Mouse (Mus musculus): ENCODE results near the gene Nkx2-1.
"Not testable (repeated sequence)": the region's sequence is repeated elsewhere in the genome, so short reads cannot be mapped to it uniquely, and the experiment has no call there.

Gene Nkx2-1

GRCm38 (mm10) chr12:56536884-56537265 lies at the start of gene Nkx2-1:
Gene Nkx2-1, minus strand, starts transcription at chr12:56536908.
- no peak for DNase-seq (ENCODE audit: low spot score)

DNA sequence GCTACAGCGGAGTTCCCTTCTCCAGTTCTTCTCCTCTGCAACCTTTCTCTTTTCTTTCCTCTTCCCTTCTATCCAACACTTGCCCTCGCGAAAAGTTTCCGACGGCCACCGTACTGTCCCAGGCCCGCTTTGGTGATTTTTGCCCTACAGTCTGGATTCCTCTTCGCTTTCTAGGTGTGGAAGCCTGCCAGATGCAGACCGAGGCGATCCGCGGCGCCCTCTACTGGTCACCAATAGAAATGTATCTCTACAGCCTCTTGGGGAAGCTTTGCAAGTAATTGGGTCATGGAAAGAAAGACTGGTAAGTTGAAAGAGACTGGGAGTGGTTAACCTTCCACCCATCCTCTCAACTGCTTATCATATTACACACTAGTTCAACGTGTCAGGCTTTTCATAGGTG lies 4.4 kb upstream of the Nkx2-1 start:
- no peak for DNase-seq (ENCODE audit: low spot score)

- no peak for DNase-seq (ENCODE audit: low spot score)
Observed at GRCm38 (mm10) chr12:56540591-56540990, 3.9 kb upstream of the Nkx2-1 start.

GRCm38 (mm10) chr12:56538601-56539000 lies 1.9 kb upstream of the Nkx2-1 start:
- DNase-seq (ENCODE audit: low spot score), result no peak

DNA sequence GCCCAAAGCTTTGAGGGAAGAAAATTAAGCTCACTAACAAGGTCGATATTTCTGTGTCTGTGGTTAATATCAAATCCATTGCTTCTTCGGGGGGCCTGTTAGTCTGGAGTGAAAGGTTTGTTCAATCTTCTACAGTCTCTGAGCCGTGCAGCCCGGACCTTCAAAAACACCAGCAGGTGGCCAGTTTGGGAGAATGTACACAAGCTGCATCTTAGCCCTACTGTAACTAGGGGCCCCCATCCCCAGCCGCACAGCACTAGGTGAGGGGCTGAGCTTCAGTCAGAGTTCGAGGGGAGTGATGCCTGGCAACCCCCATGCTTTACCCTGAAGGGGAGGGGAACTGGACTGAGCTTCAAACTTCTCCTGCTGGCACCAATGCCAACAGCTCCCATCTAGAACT lies 1.2 kb upstream of the Nkx2-1 start:
- DNase-seq (ENCODE audit: low spot score), result no peak

- no peak for DNase-seq (ENCODE audit: low spot score)
Observed at GRCm38 (mm10) chr12:56537342-56537741, 634 bp upstream of the Nkx2-1 start.

DNA sequence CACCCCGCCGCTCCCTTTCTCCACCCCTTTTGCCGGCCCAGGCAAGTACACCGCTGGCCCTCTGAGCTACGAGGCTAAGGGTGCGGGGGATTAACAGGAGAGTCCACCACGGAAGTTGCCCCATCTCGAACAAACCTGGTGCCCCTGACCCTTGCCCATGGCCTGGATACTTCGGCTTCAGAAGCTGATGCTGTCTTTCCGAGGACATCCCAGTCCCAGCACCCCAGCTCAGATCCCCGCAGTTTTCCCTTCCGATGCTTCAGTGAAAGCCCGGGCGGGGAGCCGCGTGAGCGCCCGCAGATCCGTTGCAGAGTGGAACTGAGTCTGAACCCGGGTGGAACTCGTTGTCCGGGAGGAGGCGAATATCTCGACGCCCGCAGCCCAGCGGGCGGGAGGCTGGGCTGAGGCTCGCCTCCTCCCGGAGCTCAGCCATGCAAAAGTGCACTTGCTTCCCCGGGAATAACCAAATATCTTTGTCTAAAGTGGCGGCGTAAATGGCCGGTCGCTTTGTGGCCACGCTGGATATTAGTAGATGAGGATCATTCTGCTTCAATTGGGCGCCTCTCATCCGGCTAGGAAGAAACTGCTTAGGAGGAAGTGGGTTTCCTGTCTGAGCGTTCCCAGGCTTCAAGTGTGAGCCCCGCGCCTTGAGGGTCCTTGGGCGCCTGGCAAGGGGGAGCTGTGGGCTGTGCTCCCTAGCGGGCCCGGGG lies 379 bp downstream of the Nkx2-1 start:
- no peak for DNase-seq (ENCODE audit: low spot score)

- DNase-seq (ENCODE audit: low spot score), result no peak
Observed at GRCm38 (mm10) chr12:56535411-56536173, 1.1 kb downstream of the Nkx2-1 start.

DNA sequence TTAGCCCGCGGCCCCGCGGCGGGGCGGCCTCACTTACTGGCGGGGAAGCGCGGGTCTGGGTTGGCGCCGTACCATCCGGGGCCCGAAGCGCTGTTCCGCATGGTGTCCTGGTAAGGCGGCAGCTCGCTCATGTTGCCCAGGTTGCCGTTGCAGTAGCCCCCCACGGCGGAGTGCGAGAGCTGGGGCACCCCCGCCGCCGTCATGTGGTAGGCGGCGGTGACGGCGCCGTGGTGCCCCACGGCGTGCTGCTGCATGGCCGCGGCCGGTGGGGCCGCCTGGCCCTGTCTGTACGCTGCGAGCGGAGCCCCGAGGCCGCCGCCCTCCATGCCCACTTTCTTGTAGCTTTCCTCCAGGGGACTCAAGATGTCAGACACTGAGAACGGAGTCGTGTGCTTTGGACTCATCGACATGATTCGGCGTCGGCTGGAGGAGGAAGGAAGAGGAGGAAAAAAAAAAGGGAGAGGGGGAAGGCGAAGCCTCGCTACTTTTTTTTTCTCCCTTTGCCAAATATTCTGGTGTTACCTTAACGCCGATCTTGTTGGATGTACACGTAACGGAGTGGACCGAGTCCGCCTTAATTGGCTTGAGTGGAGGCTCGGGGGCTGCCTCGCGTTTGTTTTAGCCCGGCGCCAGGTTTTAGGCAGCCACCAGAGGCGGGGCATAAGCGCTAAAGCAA lies 1.9 kb downstream of the Nkx2-1 start:
- DNase-seq (ENCODE audit: low spot score), result no peak

GRCm38 (mm10) chr12:56534311-56534650 lies 2.4 kb downstream of the Nkx2-1 start:
- DNase-seq (ENCODE audit: low spot score), result no peak

DNA sequence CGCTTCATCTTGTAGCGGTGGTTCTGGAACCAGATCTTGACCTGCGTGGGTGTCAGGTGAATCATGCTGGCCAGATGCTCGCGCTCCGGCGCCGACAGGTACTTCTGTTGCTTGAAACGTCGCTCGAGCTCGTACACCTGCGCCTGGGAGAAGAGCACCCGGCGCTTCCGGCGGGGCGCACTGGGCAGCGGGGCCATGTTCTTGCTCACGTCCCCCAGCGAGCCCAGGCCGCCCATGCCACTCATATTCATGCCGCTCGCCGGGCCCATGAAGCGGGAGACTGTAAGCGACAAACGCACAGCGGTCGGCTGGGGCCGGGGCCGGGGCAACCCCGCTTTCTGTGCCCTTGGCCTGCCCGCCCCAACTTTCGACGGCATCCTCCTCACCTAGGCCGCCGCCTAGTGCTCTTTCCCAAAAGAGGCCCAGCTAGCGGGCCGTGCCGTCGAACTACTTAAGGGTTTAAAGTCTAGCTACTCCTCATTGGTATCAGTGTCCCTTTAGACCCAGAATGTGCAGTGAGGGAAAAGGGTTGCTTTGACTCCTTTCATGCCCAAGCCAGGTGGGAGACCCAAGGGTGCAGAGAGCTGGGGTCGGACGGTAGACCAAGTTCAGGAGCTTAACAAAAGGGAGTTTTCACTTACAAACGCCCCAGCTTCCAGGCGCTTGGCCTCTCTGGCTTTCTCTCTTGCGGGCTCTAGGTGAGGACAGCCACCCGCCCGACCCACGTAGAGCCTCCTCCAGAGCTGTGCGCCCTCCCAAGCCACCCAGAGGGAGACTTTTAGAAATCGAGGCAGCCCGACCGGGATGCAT lies 3.0 kb downstream of the Nkx2-1 start:
- no peak for DNase-seq (ENCODE audit: low spot score)

GRCm38 (mm10) chr12:56532986-56533495 lies 3.7 kb downstream of the Nkx2-1 start:
- DNase-seq (ENCODE audit: low spot score), result no peak

- no peak for DNase-seq (ENCODE audit: low spot score)
Observed at GRCm38 (mm10) chr12:56532142-56532541, 4.6 kb downstream of the Nkx2-1 start.

DNA sequence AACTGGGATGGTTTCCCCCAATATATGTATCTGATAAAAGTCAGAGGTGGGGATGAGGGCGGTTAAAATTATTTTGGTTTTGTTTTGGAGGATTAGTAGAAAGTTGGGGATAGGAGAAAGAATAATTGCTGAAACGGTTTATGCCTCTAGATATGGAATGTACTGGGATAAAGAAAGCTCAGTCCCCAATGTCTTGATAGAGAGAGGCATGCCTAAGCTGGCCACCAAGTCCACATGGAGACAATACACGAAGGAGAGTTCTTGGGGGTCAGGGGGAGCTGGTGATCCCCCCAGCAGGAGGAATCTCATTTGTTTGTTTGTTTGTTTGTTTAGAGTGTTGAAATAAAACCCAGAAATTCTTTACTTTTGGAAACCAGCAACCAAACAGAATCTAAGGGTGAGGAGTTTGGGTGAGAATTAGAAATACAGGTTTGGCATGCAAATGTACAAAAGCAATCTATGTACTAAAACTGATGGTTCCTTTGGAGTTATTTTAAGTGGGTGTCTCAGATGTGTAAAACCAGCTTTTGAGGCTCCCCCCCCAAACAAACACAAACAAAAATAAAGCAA lies 5.6 kb downstream of the Nkx2-1 start:
- no peak for DNase-seq (ENCODE audit: low spot score)

DNA sequence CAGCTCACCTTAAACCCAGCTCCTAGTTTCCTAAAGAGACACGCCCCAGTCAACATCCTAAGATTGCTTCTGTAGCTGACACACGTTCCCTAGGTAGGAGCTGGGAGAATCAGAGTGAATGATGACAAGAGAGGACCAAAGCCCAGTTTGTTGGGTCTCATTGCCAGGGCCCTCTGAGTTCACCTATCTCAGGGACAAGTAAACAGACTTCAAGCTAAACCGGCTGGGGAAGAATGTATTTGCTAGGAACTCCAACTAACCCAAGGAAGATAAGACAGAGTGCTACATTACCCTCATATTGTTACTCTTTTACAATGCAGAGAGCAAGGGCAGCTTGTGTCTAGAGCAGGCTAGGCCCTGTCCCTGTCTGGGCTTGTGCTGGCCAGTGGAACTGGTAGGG lies 6.8 kb downstream of the Nkx2-1 start:
- DNase-seq (ENCODE audit: low spot score), result no peak

DNA sequence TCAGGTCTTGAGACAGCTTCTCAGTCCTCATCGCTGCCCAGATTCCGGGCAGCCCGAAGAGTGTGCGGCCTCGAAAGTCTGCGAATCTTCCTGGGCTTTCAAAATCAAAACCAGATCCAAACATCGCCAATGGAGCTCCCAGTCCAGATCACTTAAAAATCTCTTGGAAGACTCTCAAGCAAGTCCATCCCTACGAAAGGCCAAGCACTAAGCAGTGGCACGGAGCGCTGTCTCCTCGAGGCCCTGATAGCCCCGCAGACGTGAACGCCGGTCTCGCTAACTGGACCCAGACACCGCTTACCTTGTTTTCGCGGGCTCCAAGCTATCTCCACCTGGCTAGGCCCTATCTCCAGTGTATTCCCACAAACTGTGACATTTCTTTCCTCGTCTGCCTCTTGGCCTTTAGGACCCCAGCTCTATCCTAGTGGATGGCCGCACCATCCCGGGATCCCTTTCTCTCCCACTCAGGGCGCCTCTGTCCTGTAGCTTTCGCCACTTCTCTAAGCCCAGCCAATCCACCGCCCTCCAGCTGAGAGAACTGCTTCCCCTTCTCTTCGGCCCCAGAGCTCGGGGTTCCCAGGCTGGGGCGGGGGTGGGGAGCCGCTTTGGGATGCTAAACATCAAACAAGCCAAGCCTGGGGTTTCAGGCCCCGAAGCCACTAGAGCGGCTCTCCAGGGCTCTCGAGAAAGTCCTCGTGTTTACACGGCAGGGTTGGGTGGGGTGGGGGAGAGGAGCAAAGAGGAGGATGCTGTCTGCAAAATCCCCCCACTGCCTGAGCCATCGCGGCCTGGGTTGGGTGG lies 7.6 kb downstream of the Nkx2-1 start:
- DNase-seq (ENCODE audit: low spot score), result no peak

GRCm38 (mm10) chr12:56528034-56528570 lies 8.6 kb downstream of the Nkx2-1 start:
- no peak for DNase-seq (ENCODE audit: low spot score)

DNA sequence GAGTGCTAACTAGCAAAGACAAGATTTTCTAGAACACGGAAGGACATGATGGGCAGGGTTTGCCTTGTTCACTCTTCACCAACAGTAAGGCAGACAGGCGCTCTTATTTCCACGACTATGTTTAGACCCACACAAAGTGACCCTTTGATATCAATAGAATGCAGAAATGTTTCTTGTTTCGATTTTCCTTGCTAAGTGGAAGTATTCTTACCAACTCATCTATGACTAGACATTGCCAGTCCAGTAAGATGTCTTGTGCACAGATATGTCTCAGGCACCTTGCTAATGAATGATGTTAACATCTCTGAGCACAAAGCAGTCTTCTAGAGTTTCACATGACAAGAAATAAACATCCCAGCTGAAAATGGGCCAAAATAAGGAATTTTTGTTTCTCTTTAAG lies 9.6 kb downstream of the Nkx2-1 start:
- DNase-seq (ENCODE audit: low spot score), result no peak

DNA sequence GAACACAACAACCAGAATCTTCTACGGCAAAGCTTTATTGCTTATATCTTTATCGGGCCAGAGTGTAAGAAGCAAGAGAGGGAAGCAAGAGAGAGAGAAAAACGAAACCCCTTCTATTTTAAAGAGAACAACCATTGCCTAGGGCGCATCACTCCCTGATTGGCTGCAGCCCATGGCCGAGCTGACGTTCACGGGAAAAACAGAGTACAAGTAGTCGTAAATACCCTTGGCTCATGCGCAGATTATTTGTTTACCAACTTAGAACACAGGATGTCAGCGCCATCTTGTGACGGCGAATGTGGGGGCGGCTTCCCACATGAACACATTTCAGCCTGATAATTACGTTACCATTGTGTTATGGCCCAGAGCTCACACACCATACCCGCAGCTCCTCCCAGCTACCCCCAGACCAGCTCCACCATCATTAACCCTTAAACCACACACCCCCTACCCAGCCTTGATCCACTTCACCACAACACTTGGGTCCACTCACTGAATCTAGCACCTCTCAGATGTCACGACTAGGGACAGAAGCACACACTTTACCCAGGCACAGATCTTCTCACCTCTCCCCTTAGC lies 11.4 kb downstream of the Nkx2-1 start:
- not testable (repeated sequence) for DNase-seq (ENCODE audit: low spot score)

GRCm38 (mm10) chr12:56524201-56524600 lies 12.5 kb downstream of the Nkx2-1 start:
- no peak for DNase-seq (ENCODE audit: low spot score)
